Comparison of ENCODE assay signal across 9 mouse cellular contexts in the genomic region with DNA sequence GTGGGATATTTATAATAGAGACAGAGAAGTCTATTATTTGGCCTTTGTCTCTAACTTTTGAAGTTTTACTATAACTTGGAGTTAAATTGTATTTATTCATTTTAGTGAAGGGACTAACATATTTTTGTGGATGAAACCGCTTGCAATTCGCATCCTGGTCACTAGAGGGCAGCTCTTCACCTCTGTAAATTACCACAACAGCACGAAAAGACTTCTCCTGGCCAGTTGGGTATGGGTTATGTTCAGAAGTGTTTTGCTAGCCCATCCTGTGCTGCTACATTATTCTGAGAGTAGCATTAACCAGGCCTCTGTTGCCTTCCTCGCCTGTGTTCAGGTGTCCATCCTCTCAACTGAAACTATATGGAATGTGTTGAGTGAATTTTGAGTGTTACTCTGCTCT.
DNase-seq lines count a peak whose midpoint lies in the region; ATAC-seq and TF ChIP-seq lines count a peak whose summit lies in the region.
"Had no signal": no experiment of that assay in that cellular context is flagged by ENCODE, and none has a peak within 500 bp of the region (broad histone marks: within the 10 kb centered on the region; RNA-seq: fewer than 3 reads in every experiment).

No protein-coding gene starts in this region.

- in situ Hi-C loops in CH12.LX (cut with MboI; ENCODE audit: low pct_ligation_motif_present, low pct_unique_long_range_greater_than_20kb, low sequenced_read_pairs) = no loop called here

- peak; percentile 58 for DNase-seq in CH12.LX (ENCODE audit: extremely low read depth)
- DNase-seq in MN1 (ENCODE audit: low spot score) = peak; percentile 65
- DNase-seq in cerebellum, adult 9-11 months = peak; percentile 26
- peak; percentile 62 for DNase-seq in forelimb bud, embryonic 11.5 days (ENCODE audit: low read depth, low spot score)
- peak; percentile 77 for DNase-seq in kidney, postnatal 0 days (ENCODE audit: low spot score)
- peak; percentile 7 to 31 (median 9) for DNase-seq in liver, embryonic 14.5 days (ENCODE audit: low read depth in 3 of 3, low spot score in 3 of 3)
- DNase-seq in retina, adult 2 months (ENCODE audit: low read depth, low spot score) = peak; percentile 25

- H3K36me3 ChIP-seq in CH12.LX (replicated peaks in 1 of 2; ENCODE audit: control insufficient read depth in 1 of 2, insufficient read depth in 1 of 2, low read length in 1 of 2) = no peaks in the 10 kb centered on the region
- no peaks in the 10 kb centered on the region for H3K36me3 ChIP-seq in kidney, postnatal 0 days (ENCODE audit: insufficient read depth, low read length)
- H3K36me3 ChIP-seq in liver, embryonic 14.5 days (replicated peaks; ENCODE audit: control insufficient read depth, insufficient read depth, low read depth) = no peaks in the 10 kb centered on the region
- H3K36me3 ChIP-seq: heart, embryonic 15.5 days had no signal

- 0 out of 2 replicates have a peak, but pooled peaks have one; percentile 43 for ATAC-seq in kidney, postnatal 0 days (replicated peaks; ENCODE audit: low FRiP score, low read depth)
- ATAC-seq in liver, embryonic 14.5 days (ENCODE audit: insufficient read depth) = no peak
- no peak for ATAC-seq in monocyte, adult 5-6 weeks (replicated peaks; ENCODE audit: insufficient number of reproducible peaks, low FRiP score, low TSS enrichment, poor library complexity, severe bottlenecking)

- no peaks in the 10 kb centered on the region for H3K9me3 ChIP-seq in CH12.LX (replicated peaks; ENCODE audit: low read length)
- H3K9me3 ChIP-seq in kidney, postnatal 0 days (replicated peaks; ENCODE audit: low read length) = no peaks in the 10 kb centered on the region
- H3K9me3 ChIP-seq in liver, embryonic 14.5 days (ENCODE audit: control insufficient read depth, low read length) = no peaks in the 10 kb centered on the region
- H3K9me3 ChIP-seq: heart, embryonic 15.5 days had no signal

- TF ChIP-seq CTCF in CH12.LX (conservative IDR thresholded peaks at IDR 0.05 in 1 of 2, IDR thresholded peaks at IDR 0.05 in 1 of 2; ENCODE audit: low read depth in 2 of 2, low read length in 2 of 2) = peak; percentile 79 to 90
- TF ChIP-seq CTCF in kidney, postnatal 0 days (IDR thresholded peaks at IDR 0.05; ENCODE audit: low read depth) = peak; percentile 86
- TF ChIP-seq CTCF in liver, embryonic 14.5 days (IDR thresholded peaks at IDR 0.05; ENCODE audit: low read depth) = peak; percentile 75

- no peak for TF ChIP-seq POLR2A in CH12.LX (IDR thresholded peaks at IDR 0.05; ENCODE audit: low read depth, low read length)

- no peak for TF ChIP-seq EP300 in CH12.LX (IDR thresholded peaks at IDR 0.05; ENCODE audit: low read length)
- no peak for TF ChIP-seq EP300 in liver, embryonic 14.5 days (IDR thresholded peaks at IDR 0.05; ENCODE audit: low read depth)

- H3K9ac ChIP-seq in CH12.LX (ENCODE audit: insufficient read depth, low read depth) = no peak overlapping the region
- no peak overlapping the region for H3K9ac ChIP-seq in kidney, postnatal 0 days (ENCODE audit: low read depth, low read length)
- no peak overlapping the region for H3K9ac ChIP-seq in liver, embryonic 14.5 days (replicated peaks)
- H3K9ac ChIP-seq: heart, embryonic 15.5 days had no signal

- 7% methylated on average over 4 of the region's 4 CpGs for WGBS in kidney, postnatal 0 days
- 4% methylated on average over 4 of the region's 4 CpGs for WGBS in liver, embryonic 14.5 days (ENCODE audit: insufficient replicate concordance)

- H3K4me3 ChIP-seq in CH12.LX (replicated peaks in 1 of 3; ENCODE audit: low read depth in 2 of 3, low read length in 2 of 3, poor library complexity in 1 of 3) = no peak overlapping the region
- H3K4me3 ChIP-seq in kidney, postnatal 0 days (replicated peaks; ENCODE audit: low read depth, low read length) = no peak overlapping the region
- no peak overlapping the region for H3K4me3 ChIP-seq in liver, embryonic 14.5 days (ENCODE audit: insufficient read depth in 1 of 2, low read depth in 2 of 2, low read length in 2 of 2)
- H3K4me3 ChIP-seq: heart, embryonic 15.5 days had no signal

- no peaks in the 10 kb centered on the region for H3K79me2 ChIP-seq in CH12.LX (replicated peaks; ENCODE audit: control insufficient read depth, extremely low read depth, insufficient read depth, poor library complexity, severe bottlenecking)

- dilution Hi-C loops in CH12.LX (cut with MboI; ENCODE audit: extremely low pct_ligation_motif_present, extremely low pct_unique_long_range_greater_than_20kb, low sequenced_read_pairs) = no loop called here

- TF ChIP-seq RAD21 in CH12.LX (IDR thresholded peaks at IDR 0.05; ENCODE audit: low read depth, low read length) = peak; percentile 77

- H3K4me1 ChIP-seq in CH12.LX (ENCODE audit: control insufficient read depth in 1 of 2, insufficient read depth in 2 of 2) = no peaks in the 10 kb centered on the region
- no peaks in the 10 kb centered on the region for H3K4me1 ChIP-seq in kidney, postnatal 0 days (replicated peaks; ENCODE audit: insufficient read depth, low read length)
- peaks cover 10 to 19% of the 10 kb centered on the region in 2 experiments for H3K4me1 ChIP-seq in liver, embryonic 14.5 days (replicated peaks; ENCODE audit: control insufficient read depth in 2 of 2, insufficient read depth in 2 of 2, low read length in 1 of 2)
- H3K4me1 ChIP-seq: heart, embryonic 15.5 days had no signal

- H3K27ac ChIP-seq in CH12.LX (ENCODE audit: insufficient read depth, low read depth) = no peak overlapping the region
- H3K27ac ChIP-seq in kidney, postnatal 0 days = no peak overlapping the region
- no peak overlapping the region for H3K27ac ChIP-seq in liver, embryonic 14.5 days
- H3K27ac ChIP-seq: heart, embryonic 15.5 days had no signal

- H3K4me2 ChIP-seq in CH12.LX (ENCODE audit: insufficient read depth, low read depth, poor library complexity, severe bottlenecking) = no peak overlapping the region
- H3K4me2 ChIP-seq in kidney, postnatal 0 days (ENCODE audit: low read length) = no peak overlapping the region
- H3K4me2 ChIP-seq in liver, embryonic 14.5 days (ENCODE audit: low read depth) = no peak overlapping the region
- H3K4me2 ChIP-seq: heart, embryonic 15.5 days had no signal

- H3K27me3 ChIP-seq in CH12.LX (replicated peaks) = no peaks in the 10 kb centered on the region
- no peaks in the 10 kb centered on the region for H3K27me3 ChIP-seq in kidney, postnatal 0 days (ENCODE audit: insufficient read depth, low read length)
- H3K27me3 ChIP-seq in liver, embryonic 14.5 days (ENCODE audit: control insufficient read depth, insufficient read depth, low read length) = no peaks in the 10 kb centered on the region
- H3K27me3 ChIP-seq: heart, embryonic 15.5 days had no signal

TF ChIP-seq in CH12.LX, 34 proteins besides CTCF, POLR2A, EP300 and RAD21:
- TF ChIP-seq JUND (conservative IDR thresholded peaks at IDR 0.05; ENCODE audit: low read depth, low read length) = no peak
- peak; percentile 55 for TF ChIP-seq SMC3 (IDR thresholded peaks at IDR 0.05; ENCODE audit: low read depth, low read length)

Comparison
In these comparisons a context has a peak if more than half of its experiments do, and no peak if none do; other contexts are left out.
1. DNase-seq: peak in every context shown above with its lines; median percentile 77 in kidney, postnatal 0 days; 65 in MN1; 62 in forelimb bud, embryonic 11.5 days; 58 in CH12.LX; 26 in cerebellum, adult 9-11 months; 25 in retina, adult 2 months; 9 in liver, embryonic 14.5 days.